Mouse (Mus musculus) frontal cortex, postnatal 10 days (tissue): Measurements from ENCODE around the gene Agmat.

ENCODE experiments used
- DNase-seq, 2 experiments: peaks; one replicate each; pipeline ENCODE4 v3.0.0; 2022; ENCODE audit warnings: low spot score in 2 of 2, mixed read lengths in 1 of 2

The Agmat gene

GRCm38 (mm10) chr4:141779828-141780227 is 33.4 kb downstream of the Agmat start:
- DNase-seq, result no peak

- DNase-seq, result no peak
Observed at GRCm38 (mm10) chr4:141781201-141781985, 34.9 kb downstream of the Agmat start.

GRCm38 (mm10) chr4:141784835-141785234 is 38.4 kb downstream of the Agmat start:
- no peak for DNase-seq

- DNase-seq, result no peak
Observed at GRCm38 (mm10) chr4:141786141-141786540, 39.7 kb downstream of the Agmat start.

- no peak for DNase-seq
Observed at GRCm38 (mm10) chr4:141787046-141787445, 40.6 kb downstream of the Agmat start.

GRCm38 (mm10) chr4:141787462-141787861 is 41.0 kb downstream of the Agmat start:
- no peak for DNase-seq

- no peak for DNase-seq
Observed at GRCm38 (mm10) chr4:141789564-141790218, 43.2 kb downstream of the Agmat start.

GRCm38 (mm10) chr4:141790524-141790990 is 44.1 kb downstream of the Agmat start, which contains the start of gene Dnajc16:
TSS of gene Dnajc16 (minus strand) at chr4:141790931.
- DNase-seq, result peak; percentile 97 to 98

GRCm38 (mm10) chr4:141791486-141791885 is 45.0 kb downstream of the Agmat start:
- no peak for DNase-seq

- DNase-seq, result no peak
Observed at GRCm38 (mm10) chr4:141791951-141792350, 45.5 kb downstream of the Agmat start.

- no peak for DNase-seq
Observed at GRCm38 (mm10) chr4:141792554-141793281, 46.2 kb downstream of the Agmat start.

GRCm38 (mm10) chr4:141793282-141794151 is 47.0 kb downstream of the Agmat start, which contains the start of gene Casp9:
TSS of gene Casp9 (plus strand) at chr4:141793612.
- peak; percentile 92 to 96 for DNase-seq

- DNase-seq, result no peak
Observed at GRCm38 (mm10) chr4:141794152-141794535, 47.7 kb downstream of the Agmat start.

GRCm38 (mm10) chr4:141796356-141796755 is 49.9 kb downstream of the Agmat start:
- no peak for DNase-seq

GRCm38 (mm10) chr4:141796954-141797353 is 50.5 kb downstream of the Agmat start:
- DNase-seq, result no peak

GRCm38 (mm10) chr4:141797545-141797944 is 51.1 kb downstream of the Agmat start:
- DNase-seq, result no peak

- DNase-seq, result no peak
Observed at GRCm38 (mm10) chr4:141804105-141804504, 57.6 kb downstream of the Agmat start.

GRCm38 (mm10) chr4:141805886-141806285 is 59.4 kb downstream of the Agmat start:
- no peak for DNase-seq
